Mouse (Mus musculus) stomach, postnatal 0 days (tissue): ENCODE data around the gene Ifnl3.

Experiments used
- CTCF ChIP-seq: IDR thresholded peaks from 2 replicates; pipeline ENCODE4 v1.5.1; 2016; ENCODE audit warnings: antibody characterized with exemption, low read depth, mild to moderate bottlenecking, moderate library complexity
- EP300 ChIP-seq: optimal IDR thresholded peaks from 2 replicates; pipeline ENCODE3; 2016; ENCODE audit warnings: antibody characterized with exemption

- no peak for TF ChIP-seq CTCF
- TF ChIP-seq EP300: no peak
Measured at GRCm38 (mm10) chr7:28565407-28565806, 42.8 kb downstream of the Ifnl3 start.
